Mouse (Mus musculus) lung, embryonic 14.5 days (tissue): ENCODE data around the gene Noxo1. TPM values are rescaled to one million over a fixed set of nuclear protein-coding genes. Genes with fewer than 3 reads are reported as not detected.
"Not testable (repeated sequence)": the region's sequence is repeated elsewhere in the genome, so short reads cannot be mapped to it uniquely, and the experiment has no call there.

ENCODE experiments used
- ATAC-seq: fragments of 200-750 bp; cut with Nextera tagmentation; 2 replicates; pipeline ENCODE4 v1.8.0; 2017; ENCODE audit warnings: mild to moderate bottlenecking, moderate TSS enrichment, moderate library complexity; ENCODE audit not compliant: insufficient read depth
- DNase-seq: peaks from one replicate; pipeline ENCODE4 v3.0.0-alpha.2; 2015
- H3K27ac ChIP-seq: fragments of 300-500 bp; sonication (generic); 2 replicates; pipeline ENCODE4 v1.5.1; 2014; ENCODE audit warnings: low read depth, mild to moderate bottlenecking, moderate library complexity
- H3K27me3 ChIP-seq: fragments of 300-500 bp; sonication (generic); 2 replicates; pipeline ENCODE4 v1.6.1; 2014; ENCODE audit warnings: low read length, control low read depth; ENCODE audit not compliant: insufficient read depth
- H3K36me3 ChIP-seq: fragments of 300-500 bp; sonication (generic); 2 replicates; pipeline ENCODE4 v1.6.1; 2014; ENCODE audit warnings: control low read depth; ENCODE audit not compliant: insufficient read depth
- H3K4me1 ChIP-seq: fragments of 300-500 bp; sonication (generic); 2 replicates; pipeline ENCODE4 v1.6.1; 2014; ENCODE audit warnings: antibody characterized with exemption, control low read depth; ENCODE audit not compliant: insufficient read depth
- H3K4me2 ChIP-seq: fragments of 300-500 bp; sonication (generic); 2 replicates; pipeline ENCODE4 v1.6.1; 2014; ENCODE audit warnings: mild to moderate bottlenecking
- H3K4me3 ChIP-seq: fragments of 300-500 bp; sonication (generic); 2 replicates; pipeline ENCODE4 v1.5.1; 2014; ENCODE audit warnings: low read depth, low read length
- H3K9ac ChIP-seq: fragments of 300-500 bp; sonication (generic); 2 replicates; pipeline ENCODE4 v1.6.1; 2014
- H3K9me3 ChIP-seq: fragments of 300-500 bp; sonication (generic); 2 replicates; pipeline ENCODE4 v1.6.1; 2016; ENCODE audit warnings: low read depth, low read length, control low read depth
- CTCF ChIP-seq: IDR thresholded peaks from 2 replicates; pipeline ENCODE4 v1.5.1; 2016; ENCODE audit warnings: antibody characterized with exemption, low read depth
- WGBS: fragments of 180-500 bp; shearing (Covaris S2); extraction: QIAGEN DNeasy Blood & Tissue Kit; methylation state at CpG from one replicate; pipeline ENCODE4 v1.1.7; 2014; 5-methylcytosine and 5-hydroxymethylcytosine counted together
- polyA plus RNA-seq: library from polyadenylated mRNA; unstranded; fragments of >200 nt; fragmentation: Nextera tagmentation; extraction: Ambion mirVana; gene quantifications from 2 replicates; pipeline ENCODE4 v1.2.1, GENCODE M21; 2014

Noxo1 gene
- polyA plus RNA-seq, 1 experiment from 2014 or later = 3.5 TPM

- Histone ChIP-seq H3K4me1 (peaks cover 9% of the 10 kb centered on the region; the same call in 1 of the 2 replicates), H3K9me3 (no peaks in the 10 kb centered on the region), H3K27me3 (no peaks in the 10 kb centered on the region), H3K9ac (no peak overlapping the region), H3K27ac (no peak overlapping the region), H3K36me3 (0 out of 2 replicates have a peak, but pooled peaks cover 2% of the 10 kb centered on the region), H3K4me3 (no peak overlapping the region), H3K4me2 (peak overlapping the region; percentile 99)
- WGBS = 69% methylated on average over 4 of the region's 4 CpGs
- no peak for TF ChIP-seq CTCF
- ATAC-seq = no peak
- DNase-seq = no peak
Observed at GRCm38 (mm10) chr17:24650766-24651165, 45.3 kb upstream of the Noxo1 start.

DNA sequence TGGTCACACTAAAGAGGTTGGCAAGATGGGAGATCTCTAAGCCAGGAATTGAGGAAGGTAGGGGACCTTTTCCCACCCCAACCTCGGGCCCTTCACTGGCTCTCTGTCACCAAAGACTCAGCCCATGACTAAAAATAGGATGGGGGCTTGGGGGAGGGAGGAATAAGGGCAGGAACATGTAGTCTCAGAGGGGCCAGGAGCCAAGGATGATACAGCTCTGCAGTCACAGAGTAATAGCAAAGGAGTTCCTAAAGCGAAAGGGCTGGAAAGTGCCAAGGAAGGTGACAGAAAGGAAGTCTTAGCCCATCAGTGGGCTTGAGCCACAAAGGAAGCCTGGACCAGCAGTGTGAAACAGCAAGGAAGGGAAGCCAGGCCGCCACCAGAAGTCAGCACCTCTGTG is 44.2 kb upstream of the Noxo1 start:
- DNase-seq = no peak
- 68% methylated on average over 3 of the region's 3 CpGs for WGBS
- TF ChIP-seq CTCF = no peak

GRCm38 (mm10) chr17:24653967-24654710 is 41.9 kb upstream of the Noxo1 start:
- Histone ChIP-seq H3K4me1 (peaks cover 8% of the 10 kb centered on the region; the same call in 1 of the 2 replicates), H3K4me2 (peak overlapping the region; percentile 67), H3K9me3 (no peaks in the 10 kb centered on the region), H3K36me3 (no peaks in the 10 kb centered on the region), H3K9ac (peak overlapping the region; percentile 34), H3K4me3 (peak overlapping the region; percentile 28), H3K27ac (peak overlapping the region; percentile 69; the same call in 1 of the 2 replicates), H3K27me3 (peaks cover 27% of the 10 kb centered on the region)
- WGBS = 3% methylated on average over 19 of the region's 19 CpGs
- ATAC-seq (peak; percentile 48), DNase-seq (peak; percentile 94)
- TF ChIP-seq CTCF = peak; percentile 97

More for the DNA sequence above, 44.2 kb upstream of the Noxo1 start:
- Histone ChIP-seq H3K4me3 (no peak overlapping the region), H3K4me1 (peaks cover 9% of the 10 kb centered on the region; the same call in 1 of the 2 replicates), H3K27me3 (peaks cover 4% of the 10 kb centered on the region; the same call in 1 of the 2 replicates), H3K9me3 (no peaks in the 10 kb centered on the region), H3K36me3 (no peaks in the 10 kb centered on the region), H3K27ac (no peak overlapping the region), H3K4me2 (no peak overlapping the region), H3K9ac (no peak overlapping the region)
- ATAC-seq = no peak

GRCm38 (mm10) chr17:24654969-24655368 is 41.1 kb upstream of the Noxo1 start:
- Histone ChIP-seq H3K4me1 (peaks cover 8% of the 10 kb centered on the region; the same call in 1 of the 2 replicates), H3K27ac (no peak overlapping the region), H3K9me3 (no peaks in the 10 kb centered on the region), H3K4me3 (no peak overlapping the region), H3K9ac (no peak overlapping the region), H3K27me3 (peaks cover 36% of the 10 kb centered on the region), H3K4me2 (no peak overlapping the region), H3K36me3 (no peaks in the 10 kb centered on the region)
- ATAC-seq = no peak
- TF ChIP-seq CTCF = no peak
- no peak for DNase-seq
- 65% methylated on average over 4 of the region's 4 CpGs for WGBS

GRCm38 (mm10) chr17:24658017-24658758 is 37.8 kb upstream of the Noxo1 start, which contains the start of gene Npw:
Npw (minus strand) TSS chr17:24658457.
- peaks cover 4% of the 10 kb centered on the region; the same call in 1 of the 2 replicates for H3K4me1 ChIP-seq
- WGBS = 1% methylated on average over 47 of the region's 47 CpGs
- H3K36me3 ChIP-seq = no peaks in the 10 kb centered on the region
- ATAC-seq = peak; percentile 22; the same call in 1 of the 2 replicates
- no peak for TF ChIP-seq CTCF
- no peak within 1 kb of the TSS for H3K27ac ChIP-seq
- H3K9ac ChIP-seq = peak within 1 kb of the TSS; percentile 52
- H3K4me3 ChIP-seq = peak within 1 kb of the TSS; percentile 42
- H3K27me3 ChIP-seq = peaks cover 42% of the 10 kb centered on the region
- peak within 1 kb of the TSS; percentile 82 for H3K4me2 ChIP-seq
- peak; percentile 40 for DNase-seq
- H3K9me3 ChIP-seq = no peaks in the 10 kb centered on the region

DNA sequence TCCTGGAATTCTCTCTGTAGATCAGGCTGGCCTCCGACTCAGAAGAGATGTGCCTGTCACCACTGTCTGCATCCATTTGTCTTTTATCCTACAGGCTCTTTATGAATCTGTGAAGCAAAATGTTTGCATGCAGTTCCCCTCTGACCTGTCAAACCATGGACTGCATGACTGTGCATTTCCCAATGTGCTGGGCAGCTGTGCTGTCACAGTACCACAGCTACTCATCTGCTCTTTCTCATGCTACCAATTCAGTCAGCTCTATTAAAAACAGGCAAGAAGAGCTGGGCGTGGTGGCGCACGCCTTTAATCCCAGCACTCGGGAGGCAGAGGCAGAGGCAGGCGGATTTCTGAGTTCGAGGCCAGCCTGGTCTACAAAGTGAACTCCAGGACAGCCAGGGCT is 29.0 kb upstream of the Noxo1 start:
- not testable (repeated sequence) for H3K9me3 ChIP-seq, ATAC-seq, H3K27me3 ChIP-seq, H3K4me3 ChIP-seq, DNase-seq, H3K36me3 ChIP-seq, H3K27ac ChIP-seq, H3K4me2 ChIP-seq, H3K9ac ChIP-seq
- WGBS = 66% methylated on average over 7 of the region's 7 CpGs
- H3K4me1 ChIP-seq = peaks cover 18% of the 10 kb centered on the region

GRCm38 (mm10) chr17:24667416-24667815 is 28.6 kb upstream of the Noxo1 start:
- H3K4me1 ChIP-seq = peaks cover 22% of the 10 kb centered on the region
- no peak overlapping the region for H3K27ac ChIP-seq
- DNase-seq (peak; percentile 71), ATAC-seq (no peak)
- peak; percentile 79 for TF ChIP-seq CTCF
- no peak overlapping the region for H3K4me3 ChIP-seq
- H3K36me3 ChIP-seq = no peaks in the 10 kb centered on the region
- no peaks in the 10 kb centered on the region for H3K27me3 ChIP-seq
- no peak overlapping the region for H3K9ac ChIP-seq
- H3K4me2 ChIP-seq = no peak overlapping the region
- 21% methylated on average over 6 of the region's 6 CpGs for WGBS
- H3K9me3 ChIP-seq = no peaks in the 10 kb centered on the region

DNA sequence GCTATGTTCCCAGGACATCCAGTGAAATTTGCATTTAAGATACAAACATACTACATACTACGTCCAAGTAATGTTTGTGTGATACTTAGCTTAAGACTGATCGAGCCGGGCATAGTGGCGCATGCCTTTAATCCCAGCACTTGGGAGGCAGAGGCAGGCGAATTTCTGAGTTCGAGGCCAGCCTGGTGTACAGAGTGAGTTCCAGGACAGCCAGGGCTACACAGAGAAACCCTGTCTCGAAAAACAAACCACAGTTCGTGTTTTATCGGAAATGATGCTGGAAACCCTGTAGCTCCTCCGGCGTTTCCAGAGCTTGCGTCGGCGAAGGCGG is 26.9 kb upstream of the Noxo1 start:
- not testable (repeated sequence) for DNase-seq, H3K27me3 ChIP-seq, H3K9me3 ChIP-seq, H3K36me3 ChIP-seq
- WGBS = 7% methylated on average over 15 of the region's 15 CpGs
- Histone ChIP-seq H3K4me1 (peaks cover 23% of the 10 kb centered on the region), H3K4me2 (peak overlapping the region; percentile 95), H3K9ac (peak overlapping the region; percentile 97), H3K27ac (peak overlapping the region; percentile 84; the same call in 1 of the 2 replicates), H3K4me3 (peak overlapping the region; percentile 100)
- peak; percentile 24 for ATAC-seq
